Mouse (Mus musculus) G1E (cell line): ENCODE results near the gene 1810030O07Rik. TPM values are rescaled to one million over a fixed set of nuclear protein-coding genes. Genes with fewer than 3 reads are reported as not detected.
"Not testable (repeated sequence)": the region's sequence is repeated elsewhere in the genome, so short reads cannot be mapped to it uniquely, and the experiment has no call there.

Experiments
- ATAC-seq: 2 replicates; pipeline ENCODE4 v1.8.0; 2016; ENCODE audit warnings: mild to moderate bottlenecking; ENCODE audit not compliant: insufficient number of reproducible peaks, poor library complexity, low FRiP score, severe bottlenecking; ENCODE audit errors: extremely low read depth
- DNase-seq: peaks from one replicate; pipeline ENCODE4 v3.0.0; 2012; ENCODE audit warnings: low spot score
- H3K27me3 ChIP-seq: 2 replicates; pipeline ENCODE4 v1.6.1; 2012; ENCODE audit warnings: mild to moderate bottlenecking, low read length, inconsistent platforms; ENCODE audit not compliant: insufficient read depth
- H3K36me3 ChIP-seq: replicated peaks from 2 replicates; pipeline ENCODE3; 2012; ENCODE audit warnings: mild to moderate bottlenecking, inconsistent platforms
- H3K4me1 ChIP-seq: 2 replicates; pipeline ENCODE4 v1.6.1; 2012; ENCODE audit warnings: low read depth, low read length, inconsistent platforms, mixed read lengths; ENCODE audit not compliant: insufficient read depth
- H3K4me3 ChIP-seq: 2 replicates; pipeline ENCODE4 v1.5.1; 2012; ENCODE audit warnings: low read depth, mild to moderate bottlenecking, inconsistent platforms, low read length, moderate library complexity, mixed read lengths
- H3K9me3 ChIP-seq: replicated peaks from 2 replicates; pipeline ENCODE4 v1.6.1; 2012; ENCODE audit warnings: inconsistent platforms
- CTCF ChIP-seq: IDR thresholded peaks from 2 replicates; pipeline ENCODE4 v1.5.1; 2012; ENCODE audit warnings: low read depth, low read length, inconsistent platforms, mixed read lengths
- GATA1 ChIP-seq: IDR thresholded peaks from 2 replicates; pipeline ENCODE4 v1.6.1; 2012; ENCODE audit warnings: borderline replicate concordance, low read length, inconsistent platforms, mixed read lengths
- GATA2 ChIP-seq: IDR thresholded peaks from 2 replicates; pipeline ENCODE4 v1.6.1; 2012; ENCODE audit warnings: low read depth, low read length, inconsistent platforms, borderline replicate concordance
- POLR2AphosphoS5 ChIP-seq: IDR thresholded peaks from 2 replicates; pipeline ENCODE4 v1.6.1; 2012; ENCODE audit warnings: low read depth, low read length, inconsistent platforms; ENCODE audit not compliant: insufficient replicate concordance
- TAL1 ChIP-seq: conservative IDR thresholded peaks from 2 replicates; pipeline ENCODE4 v1.6.1; 2012; ENCODE audit warnings: low read depth, low read length, inconsistent platforms, mixed read lengths
- polyA plus RNA-seq: library from polyadenylated mRNA; stranded (reverse); fragments of >175 nt; gene quantifications from 2 replicates; pipeline ENCODE4 v1.2.3, GENCODE M21; 2012
- total RNA-seq, 2 experiments: library from RNA; stranded (forward) in 1 of 2; stranded (reverse) in 1 of 2; fragments of 200-1000 nt in 1 of 2; fragments of >200 nt in 1 of 2; fragmentation: Nextera tagmentation in 1 of 2; gene quantifications; 2 replicates each; pipeline ENCODE4 v1.2.3; 2014 to 2017

Gene 1810030O07Rik
- total and polyA plus RNA-seq, 3 experiments, result 4.7 to 55.9 (median 41.0) TPM

GRCm38 (mm10) chrX:12653879-12654278, 19.6 kb downstream of the 1810030O07Rik start:
- H3K4me1 ChIP-seq, result no peaks in the 10 kb centered on the region
- no peaks in the 10 kb centered on the region for H3K27me3 ChIP-seq
- no peak overlapping the region for H3K4me3 ChIP-seq
- TF ChIP-seq TAL1, result no peak
- TF ChIP-seq GATA1, result no peak
- no peak for TF ChIP-seq CTCF
- TF ChIP-seq POLR2AphosphoS5, result no peak
- TF ChIP-seq GATA2, result no peak
- no peaks in the 10 kb centered on the region for H3K9me3 ChIP-seq
- no peak for DNase-seq
- H3K36me3 ChIP-seq, result peaks cover 63% of the 10 kb centered on the region
- ATAC-seq, result no peak

GRCm38 (mm10) chrX:12651906-12652305, 21.6 kb downstream of the 1810030O07Rik start:
- no peaks in the 10 kb centered on the region for H3K9me3 ChIP-seq
- DNase-seq (no peak), ATAC-seq (no peak)
- no peaks in the 10 kb centered on the region for H3K4me1 ChIP-seq
- H3K4me3 ChIP-seq, result no peak overlapping the region
- TF ChIP-seq POLR2AphosphoS5, result no peak
- no peak for TF ChIP-seq CTCF
- TF ChIP-seq GATA2, result no peak
- TF ChIP-seq GATA1, result no peak
- no peak for TF ChIP-seq TAL1
- no peaks in the 10 kb centered on the region for H3K27me3 ChIP-seq
- H3K36me3 ChIP-seq, result peaks cover 46% of the 10 kb centered on the region

DNA sequence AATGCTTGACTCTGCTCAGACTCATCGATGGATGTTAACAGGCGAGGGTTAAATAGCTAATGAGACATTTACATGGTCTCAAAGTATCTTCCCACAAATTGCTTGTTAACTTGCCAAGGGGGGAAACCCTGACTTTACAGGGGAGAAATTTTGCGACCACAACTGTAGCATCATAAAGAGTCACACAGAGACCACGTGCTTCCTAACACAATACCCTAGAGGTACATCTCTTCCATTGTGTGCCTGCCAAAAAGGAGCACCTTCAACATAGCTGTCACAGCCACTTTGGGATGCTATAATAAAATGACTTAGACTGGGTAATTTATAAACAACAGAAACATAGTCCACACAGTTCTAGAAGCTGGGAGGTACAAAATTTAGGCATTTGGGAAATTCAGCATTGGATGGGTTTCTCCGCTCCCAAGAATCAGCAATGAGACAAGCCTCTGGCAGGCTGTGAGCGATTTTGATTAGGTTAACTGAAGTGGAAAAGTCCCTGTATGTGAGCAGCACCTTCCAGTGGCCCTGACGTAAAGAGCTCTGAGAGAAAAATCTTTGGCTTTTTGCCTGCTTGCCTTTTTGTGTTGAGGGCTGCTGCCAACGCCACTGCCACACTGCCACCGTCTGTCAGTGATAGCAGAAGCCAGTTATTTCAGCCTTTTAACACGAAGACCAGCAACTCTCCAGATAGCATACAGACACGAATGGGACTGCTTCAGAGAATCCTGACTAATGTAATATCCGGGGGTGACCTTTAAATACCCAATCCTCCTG, 27.8 kb downstream of the 1810030O07Rik start:
- Histone ChIP-seq H3K27me3 (no peaks in the 10 kb centered on the region), H3K36me3 (peaks cover 4% of the 10 kb centered on the region), H3K9me3 (no peaks in the 10 kb centered on the region), H3K4me1 (no peaks in the 10 kb centered on the region), H3K4me3 (no peak overlapping the region)
- TF ChIP-seq TAL1 (no peak), POLR2AphosphoS5 (no peak), GATA2 (no peak), GATA1 (no peak), CTCF (no peak)
- DNase-seq (no peak), ATAC-seq (no peak)

GRCm38 (mm10) chrX:12644976-12645375, 28.5 kb downstream of the 1810030O07Rik start:
- peaks cover 1% of the 10 kb centered on the region for H3K36me3 ChIP-seq
- TF ChIP-seq TAL1 (no peak), POLR2AphosphoS5 (no peak), CTCF (no peak)
- DNase-seq, result no peak
- H3K27me3 ChIP-seq, result no peaks in the 10 kb centered on the region
- no peaks in the 10 kb centered on the region for H3K9me3 ChIP-seq
- no peak overlapping the region for H3K4me3 ChIP-seq
- no peaks in the 10 kb centered on the region for H3K4me1 ChIP-seq
- no peak for ATAC-seq

DNA sequence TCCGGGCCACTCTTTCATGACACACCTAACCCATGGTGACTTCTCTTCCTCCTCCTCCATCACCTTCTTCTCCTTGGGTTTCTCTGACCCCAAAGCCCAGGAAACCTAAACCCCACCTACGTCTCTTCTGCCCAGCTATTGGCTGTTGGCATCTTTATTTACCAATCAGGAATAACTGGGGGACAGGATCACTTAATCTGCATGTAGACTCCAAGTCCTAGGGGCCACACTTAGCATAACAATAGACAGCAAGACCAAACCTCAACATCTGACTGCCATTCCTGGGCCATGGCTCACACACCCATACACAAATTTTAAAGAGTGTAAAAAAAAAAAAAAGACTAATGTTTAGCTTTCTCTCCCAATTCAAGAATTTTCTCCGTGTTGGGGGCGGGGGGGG, 48.3 kb downstream of the 1810030O07Rik start:
- DNase-seq (no peak), ATAC-seq (no peak)
- Histone ChIP-seq H3K27me3 (no peaks in the 10 kb centered on the region), H3K9me3 (no peaks in the 10 kb centered on the region), H3K36me3 (no peaks in the 10 kb centered on the region), H3K4me1 (no peaks in the 10 kb centered on the region), H3K4me3 (no peak overlapping the region)
- TF ChIP-seq GATA2 (no peak), CTCF (no peak), GATA1 (no peak)

GRCm38 (mm10) chrX:12612360-12612759, 61.1 kb downstream of the 1810030O07Rik start:
- H3K4me3 ChIP-seq, H3K27me3 ChIP-seq, H3K9me3 ChIP-seq, DNase-seq, ATAC-seq: not testable (repeated sequence)
- Histone ChIP-seq H3K36me3 (peaks cover 69% of the 10 kb centered on the region), H3K4me1 (peaks cover 16% of the 10 kb centered on the region)

DNA sequence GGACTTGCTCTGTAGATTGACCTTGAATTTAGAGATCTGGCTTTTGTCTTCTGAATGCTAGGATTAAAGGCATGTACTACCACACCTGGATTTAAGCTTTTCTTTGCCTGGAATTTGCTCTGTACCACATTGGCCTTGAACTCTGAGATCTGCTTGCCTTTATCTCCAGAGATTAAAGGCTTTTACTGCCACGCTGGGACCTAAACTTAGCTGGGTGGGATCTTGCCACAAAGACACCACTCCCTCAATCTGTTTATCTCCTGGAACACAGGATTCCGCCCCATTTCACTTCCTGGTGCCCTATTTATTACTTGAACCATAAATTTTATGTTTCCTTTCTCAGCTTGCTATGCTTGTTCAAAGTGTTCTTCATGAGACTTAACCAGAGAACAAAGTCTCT, 62.3 kb downstream of the 1810030O07Rik start:
- H3K4me1 ChIP-seq, result peaks cover 16% of the 10 kb centered on the region
- H3K27me3 ChIP-seq, result no peaks in the 10 kb centered on the region
- H3K9me3 ChIP-seq, result no peaks in the 10 kb centered on the region
- ATAC-seq (no peak), DNase-seq (no peak)
- H3K4me3 ChIP-seq, result no peak overlapping the region
- peaks cover 70% of the 10 kb centered on the region for H3K36me3 ChIP-seq
- TF ChIP-seq GATA2 (no peak), TAL1 (no peak), GATA1 (no peak), CTCF (no peak), POLR2AphosphoS5 (no peak)

- not testable (repeated sequence) for DNase-seq, H3K27me3 ChIP-seq, H3K4me3 ChIP-seq, ATAC-seq, H3K9me3 ChIP-seq
- Histone ChIP-seq H3K4me1 (peaks cover 16% of the 10 kb centered on the region), H3K36me3 (peaks cover 68% of the 10 kb centered on the region)
Measured at GRCm38 (mm10) chrX:12610541-12610940, 62.9 kb downstream of the 1810030O07Rik start.
